Mouse (Mus musculus) liver, embryonic 14.5 days (tissue): Measurements from ENCODE around the gene Wfdc11. TPM values are rescaled to one million over a fixed set of nuclear protein-coding genes. Genes with fewer than 3 reads are reported as not detected.

Experiments used
- ATAC-seq: fragments of 200-750 bp; cut with Nextera tagmentation; 2 replicates; pipeline ENCODE4 v1.8.0; 2017; ENCODE audit warnings: moderate number of reproducible peaks, mild to moderate bottlenecking, moderate library complexity; ENCODE audit not compliant: insufficient read depth
- DNase-seq, 3 experiments: peaks; one replicate each; pipeline ENCODE4 v3.0.0-alpha.2; 2012 to 2013; ENCODE audit warnings: low read depth in 3 of 3, low spot score in 3 of 3
- H3K27ac ChIP-seq: fragments of 300-500 bp; sonication (generic); 2 replicates; pipeline ENCODE4 v1.5.1; 2014; ENCODE audit warnings: moderate library complexity, mild to moderate bottlenecking, control low read depth, inconsistent platforms
- H3K27me3 ChIP-seq: fragments of 300-500 bp; sonication (generic); 2 replicates; pipeline ENCODE4 v1.6.1; 2014; ENCODE audit warnings: mild to moderate bottlenecking, low read length, moderate library complexity; ENCODE audit not compliant: control insufficient read depth, insufficient read depth
- H3K36me3 ChIP-seq: fragments of 300-500 bp; sonication (generic); replicated peaks from 2 replicates; pipeline ENCODE4 v1.6.1; 2014; ENCODE audit warnings: low read depth; ENCODE audit not compliant: control insufficient read depth, insufficient read depth
- H3K4me1 ChIP-seq, 2 experiments: fragments of 200-500 bp in 1 of 2; fragments of 300-500 bp in 1 of 2; sonication (generic) in 1 of 2; replicated peaks; 2 replicates each; pipeline ENCODE4 v1.6.1; 2012 to 2014; ENCODE audit warnings: antibody characterized with exemption in 1 of 2, inconsistent platforms in 1 of 2, low read length in 1 of 2; ENCODE audit not compliant: control insufficient read depth in 2 of 2, insufficient read depth in 2 of 2
- H3K4me2 ChIP-seq: fragments of 300-500 bp; sonication (generic); 2 replicates; pipeline ENCODE4 v1.6.1; 2014; ENCODE audit warnings: low read depth, mild to moderate bottlenecking, control low read depth, moderate library complexity
- H3K4me3 ChIP-seq, 2 experiments: fragments of 200-500 bp in 1 of 2; fragments of 300-500 bp in 1 of 2; sonication (generic) in 1 of 2; 2 replicates each; pipeline ENCODE4 v1.5.1; 2012 to 2014; ENCODE audit warnings: low read depth in 2 of 2, low read length in 2 of 2, mild to moderate bottlenecking in 2 of 2, control low read depth in 1 of 2, inconsistent platforms in 1 of 2, moderate library complexity in 1 of 2; ENCODE audit not compliant: insufficient read depth in 1 of 2
- H3K9ac ChIP-seq: fragments of 300-500 bp; sonication (generic); replicated peaks from 2 replicates; pipeline ENCODE4 v1.6.1; 2014; ENCODE audit warnings: mild to moderate bottlenecking, control low read depth, moderate library complexity
- H3K9me3 ChIP-seq: fragments of 300-500 bp; sonication (generic); 2 replicates; pipeline ENCODE4 v1.6.1; 2016; ENCODE audit warnings: low read length, mixed read lengths; ENCODE audit not compliant: control insufficient read depth
- CTCF ChIP-seq: IDR thresholded peaks from 2 replicates; pipeline ENCODE4 v1.5.1; 2016; ENCODE audit warnings: antibody characterized with exemption, low read depth, control low read depth
- EP300 ChIP-seq: IDR thresholded peaks from 2 replicates; pipeline ENCODE4 v1.6.1; 2016; ENCODE audit warnings: antibody characterized with exemption, low read depth
- WGBS: fragments of 180-500 bp; shearing (Covaris S2); extraction: QIAGEN DNeasy Blood & Tissue Kit; methylation state at CpG from one replicate; pipeline ENCODE4 v1.1.7; 2014; ENCODE audit not compliant: insufficient replicate concordance; 5-methylcytosine and 5-hydroxymethylcytosine counted together
- polyA plus RNA-seq, 2 experiments: library from polyadenylated mRNA; depleted of rRNA in 1 of 2; stranded (reverse) in 1 of 2; unstranded in 1 of 2; fragments of >200 nt; fragmentation: Nextera tagmentation in 1 of 2; extraction: Ambion mirVana in 1 of 2; gene quantifications; 2 replicates each; pipeline versions ENCODE4 v1.2.1 to v1.2.3; 2012 to 2014

The Wfdc11 gene
- polyA plus RNA-seq, 2 experiments = not detected

- Histone ChIP-seq H3K9me3 (no peaks in the 10 kb centered on the region), H3K27ac (no peak overlapping the region), H3K27me3 (no peaks in the 10 kb centered on the region), H3K4me1 (no peaks in the 10 kb centered on the region), H3K9ac (no peak overlapping the region), H3K4me3 (no peak overlapping the region), H3K36me3 (no peaks in the 10 kb centered on the region), H3K4me2 (no peak overlapping the region)
- WGBS = 69% methylated on average over 13 of the region's 13 CpGs
- ATAC-seq (no peak), DNase-seq (no peak)
- TF ChIP-seq CTCF = no peak
- TF ChIP-seq EP300 = no peak
Measured at GRCm38 (mm10) chr2:164641881-164642673, 31.8 kb downstream of the Wfdc11 start.

- DNase-seq (no peak), ATAC-seq (no peak)
- Histone ChIP-seq H3K27me3 (no peaks in the 10 kb centered on the region), H3K9me3 (no peaks in the 10 kb centered on the region), H3K27ac (no peak overlapping the region), H3K4me1 (no peaks in the 10 kb centered on the region), H3K4me2 (no peak overlapping the region), H3K36me3 (no peaks in the 10 kb centered on the region), H3K4me3 (no peak overlapping the region), H3K9ac (no peak overlapping the region)
- 29% methylated on average over 7 of the region's 7 CpGs for WGBS
- TF ChIP-seq EP300 = no peak
- no peak for TF ChIP-seq CTCF
Measured at GRCm38 (mm10) chr2:164641129-164641528, 32.8 kb downstream of the Wfdc11 start.

GRCm38 (mm10) chr2:164638696-164639095, 35.2 kb downstream of the Wfdc11 start, which contains the start of gene Wfdc16:
TSS of gene Wfdc16 (minus strand) at chr2:164638796.
- DNase-seq (no peak), ATAC-seq (no peak)
- H3K27ac ChIP-seq = no peak within 1 kb of the TSS
- no peak within 1 kb of the TSS for H3K9ac ChIP-seq
- no peaks in the 10 kb centered on the region for H3K36me3 ChIP-seq
- WGBS = 60% methylated on average over 3 of the region's 3 CpGs
- H3K9me3 ChIP-seq = no peaks in the 10 kb centered on the region
- no peak within 1 kb of the TSS for H3K4me2 ChIP-seq
- H3K4me1 ChIP-seq = no peaks in the 10 kb centered on the region
- H3K27me3 ChIP-seq = no peaks in the 10 kb centered on the region
- H3K4me3 ChIP-seq = no peak within 1 kb of the TSS
- TF ChIP-seq EP300 = no peak
- no peak for TF ChIP-seq CTCF

GRCm38 (mm10) chr2:164635266-164635665, 38.6 kb downstream of the Wfdc11 start:
- H3K9ac ChIP-seq = no peak overlapping the region
- H3K27ac ChIP-seq = no peak overlapping the region
- TF ChIP-seq CTCF (peak; percentile 44), EP300 (no peak)
- no peaks in the 10 kb centered on the region for H3K27me3 ChIP-seq
- DNase-seq (no peak), ATAC-seq (no peak)
- H3K4me2 ChIP-seq = no peak overlapping the region
- no peaks in the 10 kb centered on the region for H3K36me3 ChIP-seq
- H3K4me1 ChIP-seq = no peaks in the 10 kb centered on the region
- no peak overlapping the region for H3K4me3 ChIP-seq
- 65% methylated on average over 9 of the region's 9 CpGs for WGBS
- no peaks in the 10 kb centered on the region for H3K9me3 ChIP-seq

- Histone ChIP-seq H3K27ac (no peak overlapping the region), H3K27me3 (no peaks in the 10 kb centered on the region), H3K4me3 (no peak overlapping the region), H3K4me1 (no peaks in the 10 kb centered on the region), H3K36me3 (no peaks in the 10 kb centered on the region), H3K4me2 (no peak overlapping the region), H3K9me3 (no peaks in the 10 kb centered on the region), H3K9ac (no peak overlapping the region)
- ATAC-seq (no peak), DNase-seq (no peak)
- TF ChIP-seq CTCF (no peak), EP300 (no peak)
- 62% methylated on average over 4 of the region's 4 CpGs for WGBS
Measured at GRCm38 (mm10) chr2:164621775-164622174, 52.1 kb downstream of the Wfdc11 start.
